Mouse (Mus musculus) intestine, embryonic 16.5 days (tissue): Measurements from ENCODE around the gene Peli3. TPM values are rescaled to one million over a fixed set of nuclear protein-coding genes. Genes with fewer than 3 reads are reported as not detected.

Experiments
- ATAC-seq: fragments of 200-750 bp; cut with Nextera tagmentation; 2 replicates; pipeline ENCODE4 v1.8.0; 2017; ENCODE audit warnings: moderate TSS enrichment, moderate library complexity
- H3K27ac ChIP-seq: fragments of 300-500 bp; sonication (generic); 2 replicates; pipeline ENCODE4 v1.5.1; 2014; ENCODE audit warnings: mild to moderate bottlenecking, low read length
- H3K27me3 ChIP-seq: fragments of 300-500 bp; sonication (generic); replicated peaks from 2 replicates; pipeline ENCODE4 v1.6.1; 2014; ENCODE audit warnings: low read length, control low read depth, mixed read lengths; ENCODE audit not compliant: control insufficient read depth, insufficient read depth
- H3K36me3 ChIP-seq: fragments of 300-500 bp; sonication (generic); 2 replicates; pipeline ENCODE4 v1.6.1; 2014; ENCODE audit warnings: low read length, control low read depth; ENCODE audit not compliant: control insufficient read depth, insufficient read depth
- H3K4me1 ChIP-seq: fragments of 300-500 bp; sonication (generic); 2 replicates; pipeline ENCODE4 v1.6.1; 2014; ENCODE audit warnings: low read length, control low read depth, mixed read lengths; ENCODE audit not compliant: control insufficient read depth, insufficient read depth
- H3K4me2 ChIP-seq: fragments of 300-500 bp; sonication (generic); 2 replicates; pipeline ENCODE4 v1.6.1; 2014; ENCODE audit warnings: low read depth, low read length, control low read depth
- H3K4me3 ChIP-seq: fragments of 300-500 bp; sonication (generic); 2 replicates; pipeline ENCODE4 v1.5.1; 2014; ENCODE audit warnings: mild to moderate bottlenecking, low read length
- H3K9ac ChIP-seq: fragments of 300-500 bp; sonication (generic); 2 replicates; pipeline ENCODE4 v1.6.1; 2014; ENCODE audit warnings: low read depth, low read length
- H3K9me3 ChIP-seq: fragments of 300-500 bp; sonication (generic); 2 replicates; pipeline ENCODE4 v1.6.1; 2016; ENCODE audit warnings: low read length, control low read depth; ENCODE audit not compliant: control insufficient read depth
- WGBS: fragments of 180-500 bp; shearing (Covaris S2); extraction: QIAGEN DNeasy Blood & Tissue Kit; methylation state at CpG from one replicate; pipeline ENCODE4 v1.1.7; 2014; 5-methylcytosine and 5-hydroxymethylcytosine counted together
- polyA plus RNA-seq: library from polyadenylated mRNA; unstranded; fragments of >200 nt; fragmentation: Nextera tagmentation; extraction: Ambion mirVana; gene quantifications from 2 replicates; pipeline ENCODE4 v1.2.1, GENCODE M21; 2015

Gene Peli3
- polyA plus RNA-seq, 1 experiment from 2014 or later = 1.3 TPM

- H3K27me3 ChIP-seq = no peaks in the 10 kb centered on the region
- WGBS = 84% methylated on average over 10 of the region's 10 CpGs
- H3K4me1 ChIP-seq = no peaks in the 10 kb centered on the region
- H3K27ac ChIP-seq = no peak overlapping the region
- no peak overlapping the region for H3K9ac ChIP-seq
- H3K4me3 ChIP-seq = no peak overlapping the region
- no peak for ATAC-seq
- H3K9me3 ChIP-seq = no peaks in the 10 kb centered on the region
- no peaks in the 10 kb centered on the region for H3K36me3 ChIP-seq
- H3K4me2 ChIP-seq = no peak overlapping the region
Measured at GRCm38 (mm10) chr19:4889791-4890190, 53.1 kb downstream of the Peli3 start.

DNA sequence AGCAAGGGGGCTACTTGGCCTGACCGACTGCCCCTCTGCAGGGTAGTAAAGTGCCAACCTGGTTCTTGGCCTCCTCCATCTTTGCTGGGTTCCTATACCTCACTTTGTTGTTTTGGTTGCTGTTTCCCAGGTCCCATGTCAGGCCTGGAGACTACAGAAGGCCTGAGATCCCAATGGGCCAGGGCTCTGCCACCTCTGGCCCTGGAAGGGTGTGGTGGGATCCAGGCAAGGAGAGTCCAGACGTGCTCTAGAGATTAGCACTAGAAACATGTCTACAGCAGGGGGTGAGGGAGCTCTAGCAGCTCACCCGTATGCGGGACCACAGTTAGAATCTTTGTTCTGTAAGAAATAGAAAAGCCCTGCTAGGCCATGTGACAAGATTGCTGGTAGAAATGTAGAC is 59.0 kb downstream of the Peli3 start:
- Histone ChIP-seq H3K36me3 (no peaks in the 10 kb centered on the region), H3K27ac (no peak overlapping the region), H3K4me2 (no peak overlapping the region), H3K4me3 (no peak overlapping the region), H3K9ac (no peak overlapping the region), H3K9me3 (no peaks in the 10 kb centered on the region), H3K27me3 (no peaks in the 10 kb centered on the region), H3K4me1 (no peaks in the 10 kb centered on the region)
- WGBS = 89% methylated on average over 4 of the region's 4 CpGs
- no peak for ATAC-seq

Other genes with a start within 250 kb of the Peli3 start
- 1.1 and 2.1 TPM in 2 replicates for gene Gm960, start 244.5 kb downstream of the Peli3 start, polyA plus RNA-seq
- 0.77 and 0.88 TPM in 2 replicates for gene Sptbn2, start 232.0 kb downstream of the Peli3 start, polyA plus RNA-seq
- 38.5 and 41.6 TPM in 2 replicates for gene Rbm4b, start 186.6 kb downstream of the Peli3 start, polyA plus RNA-seq
- 47.3 and 49.4 TPM in 2 replicates for gene Rbm4, start 149.2 kb downstream of the Peli3 start, polyA plus RNA-seq
- gene Gm21992, start 131.5 kb downstream of the Peli3 start, polyA plus RNA-seq = 29.4 and 30.1 TPM in 2 replicates
- 73.1 and 77.0 TPM in 2 replicates for gene Rbm14, start 131.5 kb downstream of the Peli3 start, polyA plus RNA-seq
- gene Ccs, start 103.8 kb downstream of the Peli3 start, polyA plus RNA-seq = 61.4 and 65.8 TPM in 2 replicates
- gene Ccdc87, start 103.8 kb downstream of the Peli3 start, polyA plus RNA-seq = 0.06 TPM in 1 of 2 replicates, not detected in the other
- gene Ctsf, start 88.0 kb downstream of the Peli3 start, polyA plus RNA-seq = 24.0 and 26.3 TPM in 2 replicates
- gene Actn3, start 65.2 kb downstream of the Peli3 start, polyA plus RNA-seq = 1.1 and 1.3 TPM in 2 replicates
- gene Zdhhc24, start 64.5 kb downstream of the Peli3 start, polyA plus RNA-seq = 10.9 and 11.1 TPM in 2 replicates
- gene Bbs1, start 36.5 kb downstream of the Peli3 start, polyA plus RNA-seq = 2.4 and 2.8 TPM in 2 replicates
- gene Dpp3, start 14.8 kb downstream of the Peli3 start, polyA plus RNA-seq = 137 and 138 TPM in 2 replicates
- 88.1 and 98.2 TPM in 2 replicates for gene Mrpl11, start 19.0 kb upstream of the Peli3 start, polyA plus RNA-seq
- 0.13 and 0.22 TPM in 2 replicates for gene Npas4, start 47.2 kb upstream of the Peli3 start, polyA plus RNA-seq
- gene Slc29a2, start 80.7 kb upstream of the Peli3 start, polyA plus RNA-seq = 4.5 and 5.4 TPM in 2 replicates
- gene B4gat1, start 95.7 kb upstream of the Peli3 start, polyA plus RNA-seq = 34.2 and 39.3 TPM in 2 replicates
- gene AC124502.3, start 95.8 kb upstream of the Peli3 start, polyA plus RNA-seq = 0.92 and 1.5 TPM in 2 replicates
- 43.7 and 44.1 TPM in 2 replicates for gene Brms1, start 98.2 kb upstream of the Peli3 start, polyA plus RNA-seq
- gene Rin1, start 107.4 kb upstream of the Peli3 start, polyA plus RNA-seq = 2.5 and 2.8 TPM in 2 replicates
- 42.8 and 49.6 TPM in 2 replicates for gene Cd248, start 125.0 kb upstream of the Peli3 start, polyA plus RNA-seq
- gene Tmem151a, start 142.4 kb upstream of the Peli3 start, polyA plus RNA-seq = 4.7 and 5.1 TPM in 2 replicates
- 155 and 176 TPM in 2 replicates for gene Yif1a, start 145.4 kb upstream of the Peli3 start, polyA plus RNA-seq
- gene Cnih2, start 155.4 kb upstream of the Peli3 start, polyA plus RNA-seq = 8.1 and 8.3 TPM in 2 replicates
- gene Rab1b, start 163.9 kb upstream of the Peli3 start, polyA plus RNA-seq = 241 and 244 TPM in 2 replicates
- gene Klc2, start 175.4 kb upstream of the Peli3 start, polyA plus RNA-seq = 12.7 and 13.6 TPM in 2 replicates